Mouse (Mus musculus): ENCODE measurements around the gene Rab1a. TPM values are rescaled to one million over a fixed set of nuclear protein-coding genes. Genes with fewer than 3 reads are reported as not detected.

The Rab1a gene
- polyA plus RNA-seq, 1 experiment from 2014 or later = 241 TPM

- WGBS = 73% methylated on average over 5 of the region's 5 CpGs
- Histone ChIP-seq H3K27me3 (ENCODE audit: control insufficient read depth, insufficient read depth, low read length) (no peaks in the 10 kb centered on the region), H3K4me2 (replicated peaks; ENCODE audit: low read depth, low read length) (no peak overlapping the region), H3K9me3 (ENCODE audit: control insufficient read depth, low read depth, low read length) (no peaks in the 10 kb centered on the region), H3K9ac (replicated peaks; ENCODE audit: low read depth, low read length) (no peak overlapping the region), H3K36me3 (ENCODE audit: control insufficient read depth, insufficient read depth, low read length) (peaks cover 46% of the 10 kb centered on the region), H3K4me1 (ENCODE audit: control insufficient read depth, insufficient read depth, low read length) (0 out of 2 replicates have a peak, but pooled peaks cover 5% of the 10 kb centered on the region), H3K4me3 (ENCODE audit: low read depth, low read length) (no peak overlapping the region), H3K27ac (ENCODE audit: low read length) (no peak overlapping the region)
- no peak for ATAC-seq (ENCODE audit: insufficient number of reproducible peaks, insufficient read depth, low FRiP score, low read depth)
These were observed 39.1 kb downstream of the Rab1a start for GRCm38 (mm10) chr11:20240331-20240730.

GRCm38 (mm10) chr11:20241311-20241710 is 40.1 kb downstream of the Rab1a start:
- no peak for ATAC-seq (ENCODE audit: insufficient number of reproducible peaks, insufficient read depth, low FRiP score, low read depth)
- Histone ChIP-seq H3K4me3 (ENCODE audit: low read depth, low read length) (no peak overlapping the region), H3K4me1 (ENCODE audit: control insufficient read depth, insufficient read depth, low read length) (0 out of 2 replicates have a peak, but pooled peaks cover 5% of the 10 kb centered on the region), H3K36me3 (ENCODE audit: control insufficient read depth, insufficient read depth, low read length) (peaks cover 42% of the 10 kb centered on the region), H3K9ac (replicated peaks; ENCODE audit: low read depth, low read length) (no peak overlapping the region), H3K27ac (ENCODE audit: low read length) (no peak overlapping the region), H3K4me2 (replicated peaks; ENCODE audit: low read depth, low read length) (no peak overlapping the region), H3K27me3 (ENCODE audit: control insufficient read depth, insufficient read depth, low read length) (no peaks in the 10 kb centered on the region), H3K9me3 (ENCODE audit: control insufficient read depth, low read depth, low read length) (no peaks in the 10 kb centered on the region)
- WGBS = 91% methylated on average over 7 of the region's 7 CpGs

GRCm38 (mm10) chr11:20242366-20243056 is 41.3 kb downstream of the Rab1a start:
- no peak overlapping the region for H3K4me2 ChIP-seq (replicated peaks; ENCODE audit: low read depth, low read length)
- H3K9ac ChIP-seq (replicated peaks; ENCODE audit: low read depth, low read length) = no peak overlapping the region
- WGBS = 86% methylated on average over 6 of the region's 6 CpGs
- H3K36me3 ChIP-seq (ENCODE audit: control insufficient read depth, insufficient read depth, low read length) = peaks cover 30% of the 10 kb centered on the region
- no peaks in the 10 kb centered on the region for H3K27me3 ChIP-seq (ENCODE audit: control insufficient read depth, insufficient read depth, low read length)
- no peak overlapping the region for H3K27ac ChIP-seq (ENCODE audit: low read length)
- no peak for ATAC-seq (ENCODE audit: insufficient number of reproducible peaks, insufficient read depth, low FRiP score, low read depth)
- H3K4me3 ChIP-seq (ENCODE audit: low read depth, low read length) = no peak overlapping the region
- H3K9me3 ChIP-seq (ENCODE audit: control insufficient read depth, low read depth, low read length) = no peaks in the 10 kb centered on the region
- peaks cover 8% of the 10 kb centered on the region; the same call in 1 of the 2 replicates for H3K4me1 ChIP-seq (ENCODE audit: control insufficient read depth, insufficient read depth, low read length)

- Histone ChIP-seq H3K4me2 (replicated peaks; ENCODE audit: low read depth, low read length) (no peak overlapping the region), H3K27me3 (ENCODE audit: control insufficient read depth, insufficient read depth, low read length) (no peaks in the 10 kb centered on the region), H3K9me3 (ENCODE audit: control insufficient read depth, low read depth, low read length) (no peaks in the 10 kb centered on the region), H3K4me3 (ENCODE audit: low read depth, low read length) (no peak overlapping the region), H3K27ac (ENCODE audit: low read length) (no peak overlapping the region), H3K36me3 (ENCODE audit: control insufficient read depth, insufficient read depth, low read length) (peaks cover 23% of the 10 kb centered on the region), H3K4me1 (ENCODE audit: control insufficient read depth, insufficient read depth, low read length) (peaks cover 15% of the 10 kb centered on the region; the same call in 1 of the 2 replicates), H3K9ac (replicated peaks; ENCODE audit: low read depth, low read length) (no peak overlapping the region)
- WGBS = 54% methylated on average over 9 of the region's 9 CpGs
- ATAC-seq (ENCODE audit: insufficient number of reproducible peaks, insufficient read depth, low FRiP score, low read depth) = no peak
These were observed 42.1 kb downstream of the Rab1a start for GRCm38 (mm10) chr11:20243214-20243913.

DNA sequence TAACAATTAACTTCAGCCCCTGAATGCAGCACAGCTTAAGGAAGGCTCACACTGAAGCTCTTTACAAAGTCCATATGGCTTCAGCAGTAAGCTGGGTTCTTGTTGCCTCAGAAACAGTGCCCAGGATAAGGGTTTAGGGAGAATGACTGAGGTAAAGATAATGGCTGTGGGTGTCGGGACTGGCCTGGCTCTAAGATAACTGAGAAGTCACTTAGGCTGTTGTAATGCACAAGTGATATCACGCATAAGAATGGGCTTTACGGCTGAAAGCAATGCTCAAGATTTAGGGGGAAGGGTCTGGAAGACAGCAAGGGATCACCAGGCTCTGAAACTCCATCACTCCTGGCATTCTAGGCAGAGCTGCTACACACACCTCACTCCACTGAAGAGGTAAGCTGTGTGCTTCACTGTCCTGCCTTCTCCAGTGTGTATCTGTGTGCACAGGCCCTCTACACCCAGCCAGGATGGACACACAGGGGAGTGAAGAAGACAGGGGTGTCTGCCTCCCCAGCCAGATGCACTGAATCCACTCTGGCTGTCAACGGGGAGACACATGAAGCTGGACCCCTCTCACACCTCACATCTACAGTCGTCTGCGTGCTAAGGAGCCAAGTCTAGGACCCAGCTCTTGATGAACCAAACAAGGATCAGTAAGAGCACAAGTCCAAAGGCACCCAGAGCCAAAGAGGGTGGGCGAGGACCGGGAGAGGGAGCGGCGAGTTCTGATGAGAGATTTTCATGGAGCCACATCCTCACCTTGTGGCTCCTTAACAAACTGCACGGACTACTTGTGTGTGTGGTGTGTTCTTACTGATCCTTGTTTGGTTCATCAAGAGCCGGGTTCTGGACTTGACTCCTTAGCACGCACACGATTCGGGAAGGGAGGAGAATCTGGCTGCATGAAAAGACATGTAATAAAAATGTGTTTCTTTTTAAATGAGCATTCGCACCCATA is 43.4 kb downstream of the Rab1a start:
- H3K4me2 ChIP-seq (replicated peaks; ENCODE audit: low read depth, low read length) = no peak overlapping the region
- ATAC-seq (ENCODE audit: insufficient number of reproducible peaks, insufficient read depth, low FRiP score, low read depth) = no peak
- H3K27ac ChIP-seq (ENCODE audit: low read length) = no peak overlapping the region
- peaks cover 11% of the 10 kb centered on the region for H3K36me3 ChIP-seq (ENCODE audit: control insufficient read depth, insufficient read depth, low read length)
- H3K9ac ChIP-seq (replicated peaks; ENCODE audit: low read depth, low read length) = no peak overlapping the region
- WGBS = 84% methylated on average over 16 of the region's 16 CpGs
- no peaks in the 10 kb centered on the region for H3K9me3 ChIP-seq (ENCODE audit: control insufficient read depth, low read depth, low read length)
- H3K4me1 ChIP-seq (ENCODE audit: control insufficient read depth, insufficient read depth, low read length) = peaks cover 15% of the 10 kb centered on the region; the same call in 1 of the 2 replicates
- H3K27me3 ChIP-seq (ENCODE audit: control insufficient read depth, insufficient read depth, low read length) = no peaks in the 10 kb centered on the region
- no peak overlapping the region for H3K4me3 ChIP-seq (ENCODE audit: low read depth, low read length)

DNA sequence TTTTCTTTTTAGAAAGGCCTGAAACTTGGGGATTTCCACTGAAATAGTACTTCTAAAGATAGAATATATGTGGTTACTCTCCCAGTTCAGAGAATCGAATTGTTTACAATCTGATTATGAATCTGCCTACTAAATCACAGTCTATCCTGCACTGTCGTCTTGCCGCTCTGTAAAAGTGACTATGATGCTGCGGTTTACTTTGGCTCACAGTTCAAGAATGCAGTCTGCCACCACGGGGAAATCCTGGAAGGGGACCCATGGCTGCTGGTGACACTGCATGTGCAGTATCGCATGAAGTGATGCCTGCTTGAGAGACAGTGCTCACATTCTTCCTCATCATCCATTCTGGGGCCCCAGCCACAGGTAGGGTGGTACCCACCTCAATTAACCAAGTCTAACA is 44.1 kb downstream of the Rab1a start:
- Histone ChIP-seq H3K36me3 (ENCODE audit: control insufficient read depth, insufficient read depth, low read length) (peaks cover 5% of the 10 kb centered on the region; the same call in 1 of the 2 replicates), H3K27ac (ENCODE audit: low read length) (no peak overlapping the region), H3K4me2 (replicated peaks; ENCODE audit: low read depth, low read length) (no peak overlapping the region), H3K4me1 (ENCODE audit: control insufficient read depth, insufficient read depth, low read length) (peaks cover 15% of the 10 kb centered on the region; the same call in 1 of the 2 replicates), H3K4me3 (ENCODE audit: low read depth, low read length) (no peak overlapping the region), H3K9ac (replicated peaks; ENCODE audit: low read depth, low read length) (no peak overlapping the region), H3K9me3 (ENCODE audit: control insufficient read depth, low read depth, low read length) (no peaks in the 10 kb centered on the region), H3K27me3 (ENCODE audit: control insufficient read depth, insufficient read depth, low read length) (no peaks in the 10 kb centered on the region)
- no peak for ATAC-seq (ENCODE audit: insufficient number of reproducible peaks, insufficient read depth, low FRiP score, low read depth)
- 81% methylated on average over 6 of the region's 6 CpGs for WGBS

GRCm38 (mm10) chr11:20246616-20247015 is 45.4 kb downstream of the Rab1a start:
- no peak for ATAC-seq (ENCODE audit: insufficient number of reproducible peaks, insufficient read depth, low FRiP score, low read depth)
- peaks cover 15% of the 10 kb centered on the region; the same call in 1 of the 2 replicates for H3K4me1 ChIP-seq (ENCODE audit: control insufficient read depth, insufficient read depth, low read length)
- no peaks in the 10 kb centered on the region for H3K9me3 ChIP-seq (ENCODE audit: control insufficient read depth, low read depth, low read length)
- H3K4me3 ChIP-seq (ENCODE audit: low read depth, low read length) = no peak overlapping the region
- no peaks in the 10 kb centered on the region for H3K27me3 ChIP-seq (ENCODE audit: control insufficient read depth, insufficient read depth, low read length)
- H3K9ac ChIP-seq (replicated peaks; ENCODE audit: low read depth, low read length) = no peak overlapping the region
- H3K36me3 ChIP-seq (ENCODE audit: control insufficient read depth, insufficient read depth, low read length) = peaks cover 1% of the 10 kb centered on the region; the same call in 1 of the 2 replicates
- H3K4me2 ChIP-seq (replicated peaks; ENCODE audit: low read depth, low read length) = no peak overlapping the region
- WGBS = 49% methylated on average over 1 of the region's 1 CpGs
- H3K27ac ChIP-seq (ENCODE audit: low read length) = no peak overlapping the region

All from stomach, embryonic 14.5 days (tissue).